Mouse (Mus musculus): ENCODE measurements around the gene Gsdme. TPM values are rescaled to one million over a fixed set of nuclear protein-coding genes. Genes with fewer than 3 reads are reported as not detected.
A peak's percentile ranks its signal among the peaks of the same experiment; 100 is the strongest.

The Gsdme gene
- polyA plus RNA-seq (2015; fragmentation: Nextera tagmentation; extraction: Ambion mirVana) = 63.8 and 67.4 TPM in 2 replicates

DNA sequence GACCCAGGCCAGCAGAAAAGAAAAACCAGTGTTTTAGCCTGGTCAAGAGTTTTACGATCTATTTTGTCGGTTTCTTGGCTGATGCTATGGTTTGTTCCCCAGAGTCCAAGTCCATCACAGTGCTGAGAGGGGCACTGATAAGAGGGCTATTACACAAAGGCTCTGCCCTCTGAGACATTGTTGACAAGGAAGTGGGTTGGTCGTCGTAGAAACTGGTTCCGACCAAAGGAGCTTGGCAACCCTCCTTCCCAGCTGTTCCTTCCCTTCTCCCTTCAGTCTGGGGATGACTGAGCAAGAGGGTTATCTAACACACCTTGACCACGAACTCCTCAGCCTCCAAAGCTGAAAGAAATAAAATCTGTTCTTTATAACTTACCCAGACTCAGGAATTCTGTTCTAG is at the start of gene Gsdme:
Gsdme (minus strand) TSS at position 193 of the 400 bp plus-strand sequence.
- no peaks in the 10 kb centered on the region for H3K36me3 ChIP-seq (ENCODE audit: poor library complexity, severe bottlenecking)
- H3K4me3 ChIP-seq = no peak within 1 kb of the TSS
- H3K9ac ChIP-seq = no peak within 1 kb of the TSS
- 91% methylated on average over 6 of the region's 6 CpGs for WGBS
- H3K4me1 ChIP-seq = peaks cover 20% of the 10 kb centered on the region; the same call in 1 of the 2 replicates
- ATAC-seq = no peak
- no peaks in the 10 kb centered on the region for H3K27me3 ChIP-seq
- no peak within 1 kb of the TSS for H3K4me2 ChIP-seq
- H3K27ac ChIP-seq = no peak within 1 kb of the TSS
- no peaks in the 10 kb centered on the region for H3K9me3 ChIP-seq (replicated peaks)

DNA sequence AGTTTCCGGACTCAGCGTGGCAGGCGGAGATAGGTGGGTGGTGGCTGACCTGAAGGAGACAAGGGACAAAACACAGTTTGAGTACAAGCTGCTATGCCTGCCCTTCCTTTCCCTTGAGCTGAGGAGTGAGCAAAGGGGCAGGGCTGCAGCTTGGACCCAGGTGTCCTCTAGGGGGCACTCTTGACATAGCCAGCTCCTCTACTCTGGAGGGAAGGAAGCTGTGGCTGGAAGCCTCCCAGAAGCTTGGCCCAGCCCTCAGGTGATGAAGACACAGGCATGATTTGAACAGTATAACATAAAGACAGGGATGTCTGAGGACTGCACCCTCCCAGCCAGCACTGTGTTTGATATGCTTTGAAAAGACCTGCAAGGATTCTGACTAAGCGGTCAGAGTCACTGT is 49.0 kb upstream of the Gsdme start:
- Histone ChIP-seq H3K27ac (no peak overlapping the region), H3K27me3 (no peaks in the 10 kb centered on the region), H3K9me3 (replicated peaks) (no peaks in the 10 kb centered on the region), H3K4me2 (no peak overlapping the region), H3K9ac (no peak overlapping the region), H3K4me1 (0 out of 2 replicates have a peak, but pooled peaks cover under 1% of the 10 kb centered on the region), H3K36me3 (ENCODE audit: poor library complexity, severe bottlenecking) (no peaks in the 10 kb centered on the region), H3K4me3 (no peak overlapping the region)
- 43% methylated on average over 4 of the region's 4 CpGs for WGBS
- ATAC-seq = peak; percentile 77

GRCm38 (mm10) chr6:50309019-50309418 is 45.4 kb upstream of the Gsdme start:
- Histone ChIP-seq H3K27ac (no peak overlapping the region), H3K9me3 (replicated peaks) (no peaks in the 10 kb centered on the region), H3K9ac (no peak overlapping the region), H3K4me2 (no peak overlapping the region), H3K36me3 (ENCODE audit: poor library complexity, severe bottlenecking) (no peaks in the 10 kb centered on the region), H3K4me1 (no peaks in the 10 kb centered on the region), H3K27me3 (no peaks in the 10 kb centered on the region), H3K4me3 (no peak overlapping the region)
- ATAC-seq = peak; percentile 61
- 45% methylated on average over 6 of the region's 6 CpGs for WGBS

DNA sequence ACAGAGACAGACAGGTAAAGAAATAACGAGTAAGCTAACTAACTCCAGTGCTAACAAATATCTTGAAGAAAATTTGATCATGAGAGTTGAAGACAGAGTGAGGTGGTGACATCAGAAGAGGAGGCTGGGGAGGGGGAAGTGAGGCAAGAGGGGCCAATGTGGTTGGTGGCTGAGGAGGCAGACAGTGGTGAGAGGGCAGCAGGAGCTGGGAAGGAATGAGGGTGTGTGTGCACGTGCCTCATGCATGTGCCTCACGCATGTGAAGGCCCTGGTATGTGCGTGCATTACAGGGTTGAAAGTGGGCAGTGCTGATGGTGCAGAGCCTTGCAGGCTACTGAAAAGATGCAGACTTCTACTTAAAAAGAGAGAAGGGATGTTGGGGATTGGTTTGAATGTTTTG is 43.0 kb upstream of the Gsdme start:
- Histone ChIP-seq H3K4me3 (no peak overlapping the region), H3K9me3 (replicated peaks) (no peaks in the 10 kb centered on the region), H3K9ac (no peak overlapping the region), H3K4me1 (no peaks in the 10 kb centered on the region), H3K4me2 (no peak overlapping the region), H3K36me3 (ENCODE audit: poor library complexity, severe bottlenecking) (no peaks in the 10 kb centered on the region), H3K27me3 (no peaks in the 10 kb centered on the region), H3K27ac (no peak overlapping the region)
- no peak for ATAC-seq
- whole genome bisulfite sequencing = 85% methylated on average over 4 of the region's 4 CpGs

DNA sequence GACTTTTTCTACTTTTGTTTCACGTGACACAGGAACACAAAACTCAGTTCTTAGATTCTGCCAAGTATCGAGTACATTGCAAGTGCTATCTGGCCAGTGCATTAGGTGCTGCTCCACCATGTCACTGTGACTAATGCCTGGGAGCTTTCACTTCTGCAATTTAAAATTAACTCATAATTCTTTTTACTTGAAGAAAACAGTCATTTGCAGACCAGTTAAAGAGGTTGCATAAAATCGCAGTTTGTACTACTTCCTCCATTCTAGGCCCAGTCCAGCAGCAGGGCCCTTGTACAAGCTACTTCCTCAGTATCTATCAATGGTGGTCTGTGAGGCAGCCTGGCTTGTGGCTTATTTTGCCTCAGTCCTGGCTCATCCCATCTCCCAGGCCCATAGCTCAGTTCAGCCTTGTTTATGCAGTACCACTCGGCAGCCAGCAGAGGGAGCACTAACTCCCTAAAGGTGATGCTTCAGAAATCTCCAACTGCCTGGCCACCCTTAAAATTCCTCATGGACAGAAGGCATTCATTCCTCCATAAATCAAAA is 41.4 kb upstream of the Gsdme start:
- Histone ChIP-seq H3K4me2 (no peak overlapping the region), H3K9ac (no peak overlapping the region), H3K27ac (no peak overlapping the region), H3K27me3 (no peaks in the 10 kb centered on the region), H3K4me1 (no peaks in the 10 kb centered on the region), H3K36me3 (ENCODE audit: poor library complexity, severe bottlenecking) (no peaks in the 10 kb centered on the region), H3K9me3 (replicated peaks) (no peaks in the 10 kb centered on the region), H3K4me3 (no peak overlapping the region)
- peak; percentile 50; the same call in 1 of the 2 replicates for ATAC-seq
- 67% methylated on average over 4 of the region's 4 CpGs for WGBS

DNA sequence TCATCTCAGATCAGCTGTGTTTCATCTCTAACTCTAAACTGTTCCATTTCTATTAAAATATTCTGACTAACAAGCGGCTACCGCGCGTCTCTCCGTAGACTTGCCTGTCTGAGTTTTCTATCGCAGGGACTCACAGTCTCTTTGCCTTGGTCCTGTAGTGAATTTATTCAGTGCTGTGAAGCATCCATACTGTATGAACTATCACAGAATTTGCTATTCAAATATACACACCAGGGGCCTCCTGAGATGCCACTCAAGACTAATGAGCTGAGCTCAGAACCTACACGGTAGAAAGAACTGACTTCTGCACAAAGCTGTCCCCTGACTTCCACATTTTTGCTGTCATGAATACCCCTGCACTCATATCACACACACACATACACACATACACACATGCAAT is 37.5 kb upstream of the Gsdme start:
- H3K4me1 ChIP-seq = no peaks in the 10 kb centered on the region
- H3K4me2 ChIP-seq = no peak overlapping the region
- H3K27me3 ChIP-seq = no peaks in the 10 kb centered on the region
- H3K27ac ChIP-seq = no peak overlapping the region
- H3K4me3 ChIP-seq = no peak overlapping the region
- no peaks in the 10 kb centered on the region for H3K9me3 ChIP-seq (replicated peaks)
- no peaks in the 10 kb centered on the region for H3K36me3 ChIP-seq (ENCODE audit: poor library complexity, severe bottlenecking)
- 51% methylated on average over 7 of the region's 7 CpGs for WGBS
- H3K9ac ChIP-seq = no peak overlapping the region
- ATAC-seq = no peak

- H3K9ac ChIP-seq = no peak overlapping the region
- H3K36me3 ChIP-seq (ENCODE audit: poor library complexity, severe bottlenecking) = no peaks in the 10 kb centered on the region
- no peaks in the 10 kb centered on the region for H3K4me1 ChIP-seq
- H3K4me3 ChIP-seq = no peak overlapping the region
- no peaks in the 10 kb centered on the region for H3K27me3 ChIP-seq
- H3K4me2 ChIP-seq = no peak overlapping the region
- ATAC-seq = no peak
- no peak overlapping the region for H3K27ac ChIP-seq
- WGBS = 46% methylated on average over 6 of the region's 6 CpGs
- H3K9me3 ChIP-seq (replicated peaks) = no peaks in the 10 kb centered on the region
Observed at GRCm38 (mm10) chr6:50300622-50301021, 37.0 kb upstream of the Gsdme start.

- Histone ChIP-seq H3K4me3 (no peak overlapping the region), H3K27me3 (no peaks in the 10 kb centered on the region), H3K9me3 (replicated peaks) (no peaks in the 10 kb centered on the region), H3K4me1 (no peaks in the 10 kb centered on the region), H3K9ac (no peak overlapping the region), H3K4me2 (no peak overlapping the region), H3K36me3 (ENCODE audit: poor library complexity, severe bottlenecking) (no peaks in the 10 kb centered on the region), H3K27ac (no peak overlapping the region)
- no peak for ATAC-seq
- 89% methylated on average over 7 of the region's 7 CpGs for WGBS
Observed at GRCm38 (mm10) chr6:50299071-50299470, 35.4 kb upstream of the Gsdme start.

DNA sequence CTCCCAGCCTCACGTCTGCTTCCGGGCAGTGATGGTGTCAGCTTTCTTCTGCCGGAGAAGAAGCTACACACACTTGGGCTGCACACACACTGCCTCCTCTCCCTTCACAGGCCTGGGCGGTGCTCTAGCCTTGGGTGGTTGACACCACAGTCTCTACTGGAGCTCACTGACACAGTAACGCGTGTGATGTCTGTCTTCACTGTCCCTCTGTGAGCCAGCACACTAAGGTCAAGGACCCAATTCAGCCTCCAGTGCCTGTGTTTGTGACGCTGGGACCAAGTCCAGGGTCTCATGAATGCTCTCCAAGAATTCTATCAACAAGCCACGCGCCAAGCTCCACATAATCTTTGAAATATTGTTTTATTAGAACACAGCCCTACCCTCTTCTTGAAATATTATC is 34.0 kb upstream of the Gsdme start:
- 88% methylated on average over 9 of the region's 9 CpGs for WGBS
- Histone ChIP-seq H3K4me3 (no peak overlapping the region), H3K27me3 (no peaks in the 10 kb centered on the region), H3K9me3 (replicated peaks) (no peaks in the 10 kb centered on the region), H3K27ac (no peak overlapping the region), H3K4me2 (no peak overlapping the region), H3K9ac (no peak overlapping the region), H3K36me3 (ENCODE audit: poor library complexity, severe bottlenecking) (no peaks in the 10 kb centered on the region), H3K4me1 (no peaks in the 10 kb centered on the region)
- ATAC-seq = no peak

- no peaks in the 10 kb centered on the region for H3K27me3 ChIP-seq
- H3K27ac ChIP-seq = no peak overlapping the region
- H3K9me3 ChIP-seq (replicated peaks) = no peaks in the 10 kb centered on the region
- H3K4me2 ChIP-seq = no peak overlapping the region
- no peak overlapping the region for H3K9ac ChIP-seq
- no peaks in the 10 kb centered on the region for H3K4me1 ChIP-seq
- no peaks in the 10 kb centered on the region for H3K36me3 ChIP-seq (ENCODE audit: poor library complexity, severe bottlenecking)
- no peak overlapping the region for H3K4me3 ChIP-seq
- WGBS = 68% methylated on average over 10 of the region's 10 CpGs
- no peak for ATAC-seq
Observed at GRCm38 (mm10) chr6:50295136-50295535, 31.5 kb upstream of the Gsdme start.

DNA sequence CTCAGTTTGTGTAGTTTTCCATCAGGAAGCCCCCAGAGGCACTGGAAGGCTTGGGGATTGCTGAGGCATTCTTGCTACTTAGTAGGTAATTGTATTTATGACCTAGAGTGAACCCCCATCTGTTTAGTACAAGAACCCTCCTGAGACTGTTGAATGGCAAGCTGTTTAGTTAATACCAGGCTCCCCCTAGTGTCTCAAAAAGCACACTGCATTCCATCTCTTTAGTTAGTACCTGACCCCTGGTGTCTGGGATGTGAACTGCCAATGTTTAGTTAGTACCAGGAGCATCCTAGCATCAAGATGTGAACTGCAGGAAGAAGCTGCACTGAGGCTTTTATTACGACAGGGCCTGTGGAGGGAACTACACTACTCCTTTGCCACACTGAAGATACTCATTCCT is 30.5 kb upstream of the Gsdme start:
- Histone ChIP-seq H3K9ac (no peak overlapping the region), H3K4me3 (no peak overlapping the region), H3K27me3 (no peaks in the 10 kb centered on the region), H3K36me3 (ENCODE audit: poor library complexity, severe bottlenecking) (no peaks in the 10 kb centered on the region), H3K27ac (no peak overlapping the region), H3K4me1 (no peaks in the 10 kb centered on the region), H3K4me2 (no peak overlapping the region), H3K9me3 (replicated peaks) (no peaks in the 10 kb centered on the region)
- 60% methylated on average over 1 of the region's 1 CpGs for WGBS
- peak; percentile 58; the same call in 1 of the 2 replicates for ATAC-seq

DNA sequence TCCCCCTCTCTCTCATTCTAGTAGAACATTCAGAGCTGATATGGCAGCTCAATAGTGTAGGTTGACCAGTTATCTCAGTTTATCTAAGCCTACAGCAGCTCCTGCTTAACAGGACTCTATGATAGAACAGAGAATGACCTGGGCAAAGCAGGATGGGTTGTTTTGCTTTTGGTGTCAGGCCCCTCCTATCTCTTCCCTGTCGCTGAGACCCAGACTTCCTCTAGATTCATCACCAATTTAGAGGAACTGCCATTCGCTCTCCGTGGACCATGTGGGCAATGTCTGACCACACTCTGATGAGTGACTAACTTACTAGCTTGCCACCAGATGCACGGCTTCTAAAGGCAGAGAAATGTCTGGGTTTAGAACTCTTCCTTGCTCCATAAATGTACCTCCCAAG is 28.0 kb upstream of the Gsdme start:
- no peaks in the 10 kb centered on the region for H3K27me3 ChIP-seq
- H3K4me3 ChIP-seq = no peak overlapping the region
- H3K9me3 ChIP-seq (replicated peaks) = no peaks in the 10 kb centered on the region
- H3K4me1 ChIP-seq = no peaks in the 10 kb centered on the region
- no peaks in the 10 kb centered on the region for H3K36me3 ChIP-seq (ENCODE audit: poor library complexity, severe bottlenecking)
- ATAC-seq = no peak
- WGBS = 89% methylated on average over 4 of the region's 4 CpGs
- no peak overlapping the region for H3K9ac ChIP-seq
- no peak overlapping the region for H3K4me2 ChIP-seq
- no peak overlapping the region for H3K27ac ChIP-seq

- Histone ChIP-seq H3K27me3 (no peaks in the 10 kb centered on the region), H3K9me3 (replicated peaks) (no peaks in the 10 kb centered on the region), H3K9ac (no peak overlapping the region), H3K4me2 (no peak overlapping the region), H3K36me3 (ENCODE audit: poor library complexity, severe bottlenecking) (no peaks in the 10 kb centered on the region), H3K27ac (no peak overlapping the region), H3K4me1 (no peaks in the 10 kb centered on the region), H3K4me3 (no peak overlapping the region)
- no peak for ATAC-seq
- WGBS = 88% methylated on average over 3 of the region's 3 CpGs
Observed at GRCm38 (mm10) chr6:50286881-50287280, 23.2 kb upstream of the Gsdme start.

Measured in forebrain, embryonic 13.5 days (tissue).